Mouse (Mus musculus) gastrocnemius, adult 18-20 months (tissue): ENCODE data around the gene Mturn. TPM values are rescaled to one million over a fixed set of nuclear protein-coding genes. Genes with fewer than 3 reads are reported as not detected.

Source experiments
- DNase-seq: peaks from one replicate; pipeline ENCODE4 v3.0.0; 2021; ENCODE audit warnings: low spot score
- total RNA-seq, 2 experiments: library from RNA; stranded (reverse); gene quantifications; 2 replicates each; pipeline ENCODE4 v1.2.3; 2021

The Mturn gene
- total RNA-seq, 2 experiments from 2014 or later, result 5.3 to 8.7 TPM

- no peak for DNase-seq
Observed at GRCm38 (mm10) chr6:54729451-54730105, 48.2 kb downstream of the Mturn start.

DNA sequence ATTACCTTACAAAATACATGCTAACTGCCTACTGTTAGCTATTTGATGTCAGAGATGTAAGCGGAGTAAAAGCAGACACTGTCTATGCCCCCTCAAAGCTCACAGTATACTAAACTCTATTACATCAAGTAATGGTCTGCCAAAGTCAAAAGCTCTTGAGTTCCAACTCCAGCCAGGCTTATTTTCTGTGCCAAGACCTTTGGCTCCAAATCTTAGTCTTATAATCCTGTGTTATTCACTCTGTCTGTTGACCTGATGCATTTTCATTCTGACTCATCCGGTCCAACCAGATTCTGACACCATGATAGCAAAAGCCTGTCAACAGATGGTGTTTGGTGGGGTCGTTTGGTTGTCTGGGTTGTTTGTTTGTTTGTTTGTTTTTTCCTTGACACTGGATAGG is 50.3 kb downstream of the Mturn start:
- no peak for DNase-seq

GRCm38 (mm10) chr6:54732721-54733120 is 51.3 kb downstream of the Mturn start:
- DNase-seq, result no peak

DNA sequence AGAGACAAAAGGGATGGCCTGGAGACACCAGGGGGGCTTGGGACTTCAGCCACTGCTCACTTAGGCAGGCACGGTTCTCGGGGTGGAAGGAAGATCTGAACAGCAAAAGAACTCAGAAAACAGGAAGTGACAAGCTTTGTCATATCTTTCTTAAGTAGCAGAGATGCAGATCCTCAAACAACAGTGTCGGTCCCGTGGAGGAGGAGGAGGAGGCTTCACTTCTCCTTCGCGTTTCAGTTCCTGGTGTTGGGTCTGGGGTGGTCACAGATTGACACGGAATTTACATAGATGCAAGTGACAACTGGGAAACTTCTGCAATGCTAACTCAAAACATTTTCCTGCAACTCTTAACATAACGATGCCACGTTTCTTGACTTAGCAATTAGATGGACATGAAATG is 54.7 kb downstream of the Mturn start:
- peak; percentile 7 for DNase-seq

- no peak for DNase-seq
Observed at GRCm38 (mm10) chr6:54737255-54737654, 55.8 kb downstream of the Mturn start.

DNA sequence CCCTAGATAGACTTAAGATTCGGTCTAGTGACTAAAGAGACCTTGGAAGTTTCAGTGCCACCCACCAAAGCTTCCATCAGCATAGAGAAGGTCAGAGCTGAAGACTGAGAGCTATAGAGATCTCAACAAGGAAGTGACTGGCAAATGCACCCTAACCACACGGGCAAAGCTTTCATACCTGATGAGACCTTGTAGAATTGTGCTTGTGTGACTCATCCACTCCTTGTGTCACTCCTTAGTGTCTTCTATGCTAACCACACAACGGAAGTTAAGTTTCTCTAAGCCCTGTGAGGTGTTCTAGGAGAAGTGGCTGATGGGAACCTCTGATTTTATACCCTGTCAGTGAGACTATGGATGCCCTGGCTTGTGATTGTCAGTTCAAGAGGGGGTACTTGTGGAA is 56.3 kb downstream of the Mturn start:
- no peak for DNase-seq

DNA sequence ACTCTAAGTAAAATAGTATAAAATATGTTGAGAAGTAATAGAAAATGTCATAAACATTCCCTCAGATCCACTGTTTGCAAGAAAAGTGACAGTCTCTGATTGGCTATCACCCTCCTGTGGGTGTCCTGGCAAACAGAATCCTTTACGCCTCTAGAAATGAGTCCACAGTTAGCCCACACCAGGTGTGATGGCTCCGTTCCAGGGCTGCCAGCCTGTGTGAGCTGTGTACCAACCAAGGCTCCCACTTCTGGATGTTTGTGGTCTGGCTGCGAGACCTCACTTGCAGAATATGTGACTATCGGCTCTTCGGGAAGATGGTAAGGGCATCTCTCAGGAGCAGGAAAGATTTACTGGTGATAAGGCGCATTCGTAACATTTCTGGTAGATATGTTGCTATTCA is 67.6 kb downstream of the Mturn start:
- DNase-seq, result no peak

GRCm38 (mm10) chr6:54751621-54752020 is 70.2 kb downstream of the Mturn start:
- DNase-seq, result no peak

- DNase-seq, result no peak
Observed at GRCm38 (mm10) chr6:54752076-54752475, 70.7 kb downstream of the Mturn start.

Other genes with a start within 250 kb of the Mturn start
- 1 to 10 TPM; 1.8 TPM for gene Scrn1, start 115.1 kb upstream of the Mturn start, total RNA-seq
- gene Plekha8, start 86.5 kb upstream of the Mturn start, total RNA-seq, result 1 to 10 TPM; 3.2 to 3.3 TPM
- gene Fkbp14, start 84.3 kb upstream of the Mturn start, total RNA-seq, result 1 to 10 TPM; 5.1 to 5.5 TPM
- gene Znrf2, start 135.3 kb downstream of the Mturn start, total RNA-seq, result 10 to 100 TPM; 13.1 to 16.3 TPM